Mouse (Mus musculus) megakaryocyte progenitor cell, adult 5-6 weeks (primary cell): Measurements from ENCODE around the gene Ip6k3. TPM values are rescaled to one million over a fixed set of nuclear protein-coding genes. Genes with fewer than 3 reads are reported as not detected.

Source experiments
- ATAC-seq: replicated peaks from 2 replicates; pipeline ENCODE4 v1.8.0; 2016; ENCODE audit warnings: mild to moderate bottlenecking, moderate TSS enrichment, inconsistent platforms; ENCODE audit not compliant: poor library complexity
- total RNA-seq, 2 experiments: library from RNA; stranded (forward) in 1 of 2; stranded (reverse) in 1 of 2; fragments of 157-497, 149-512 nt in 1 of 2; fragments of 200-1000 nt in 1 of 2; gene quantifications; 2 replicates each; pipeline versions ENCODE4 v1.2.3 to v1.2.4; 2015 to 2017

The Ip6k3 gene
- total RNA-seq, 2 experiments from 2014 or later: not detected

- ATAC-seq: 0 out of 2 replicates have a peak, but pooled peaks have one; percentile 26
These were observed 16.2 kb upstream of the Ip6k3 start for GRCm38 (mm10) chr17:27183667-27184292.

GRCm38 (mm10) chr17:27182401-27182800, 14.8 kb upstream of the Ip6k3 start:
- no peak for ATAC-seq

- no peak for ATAC-seq
These were observed 14.1 kb upstream of the Ip6k3 start for GRCm38 (mm10) chr17:27181666-27182065.

DNA sequence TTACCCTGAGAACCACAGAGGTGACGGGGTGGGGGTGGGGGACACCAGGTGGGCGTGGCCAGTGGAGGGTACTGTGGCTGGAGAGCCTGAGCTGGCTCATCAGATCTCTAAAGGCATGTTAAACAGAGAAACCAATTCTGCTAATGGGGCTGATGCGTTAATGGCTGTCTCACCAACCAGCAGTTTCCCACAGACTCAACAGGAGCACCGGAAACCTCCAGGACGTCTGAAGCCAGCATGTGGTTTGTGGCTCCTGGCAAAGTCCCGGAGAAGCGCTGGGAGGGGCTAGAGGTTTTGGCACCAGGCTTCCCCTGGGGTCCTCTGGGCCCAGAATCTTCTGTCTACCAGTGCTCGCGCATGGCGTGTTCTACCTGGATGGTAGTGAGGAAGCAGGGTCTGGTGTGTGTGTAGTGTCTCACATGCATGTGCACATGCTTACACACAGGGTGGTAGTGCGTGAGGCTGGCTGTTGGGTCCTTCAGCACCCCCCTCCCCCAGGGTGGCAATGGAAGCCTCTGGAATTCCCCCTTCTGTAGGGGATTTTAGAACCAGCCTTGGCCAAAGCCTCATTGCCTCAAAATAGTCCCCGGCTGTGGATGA, 12.2 kb upstream of the Ip6k3 start:
- peak; percentile 13; the same call in 1 of the 2 replicates for ATAC-seq

DNA sequence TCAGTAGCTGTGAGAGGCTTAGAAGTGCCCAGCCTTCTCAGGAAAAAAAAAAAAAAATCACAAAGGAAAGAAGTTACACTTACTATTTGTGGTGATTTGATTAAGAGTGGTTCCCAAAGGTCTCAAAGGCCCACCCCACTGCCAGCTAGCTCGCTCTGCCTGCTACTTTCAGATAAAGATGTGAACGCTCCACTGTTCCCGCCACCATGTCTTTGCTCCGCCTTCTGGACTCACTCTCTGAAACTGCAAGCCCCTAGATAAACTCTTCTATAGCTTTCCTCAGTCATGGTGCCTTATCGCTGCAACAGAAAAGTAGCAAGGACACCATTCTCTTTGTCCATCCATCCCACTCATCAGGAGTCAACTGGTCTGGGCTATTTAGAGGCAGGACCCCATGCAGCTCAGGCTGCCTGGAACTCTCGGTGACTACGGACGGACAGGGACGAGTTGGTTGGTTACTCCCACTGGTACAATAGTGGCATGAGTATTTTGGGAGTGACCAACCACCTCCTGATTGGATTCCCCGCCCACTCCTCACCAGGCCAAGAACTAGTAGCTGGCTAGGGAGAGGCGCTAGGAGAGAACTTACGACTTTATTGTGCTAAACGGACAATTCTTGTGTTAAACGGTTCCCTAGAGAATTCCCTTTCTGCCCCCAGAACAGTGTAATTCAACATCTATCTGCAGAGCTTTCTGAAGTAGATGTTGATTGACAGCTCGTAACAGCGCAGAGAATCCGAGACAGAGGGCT, 11.0 kb upstream of the Ip6k3 start:
- peak; percentile 61 for ATAC-seq

GRCm38 (mm10) chr17:27178019-27178418, 10.4 kb upstream of the Ip6k3 start:
- ATAC-seq: no peak

DNA sequence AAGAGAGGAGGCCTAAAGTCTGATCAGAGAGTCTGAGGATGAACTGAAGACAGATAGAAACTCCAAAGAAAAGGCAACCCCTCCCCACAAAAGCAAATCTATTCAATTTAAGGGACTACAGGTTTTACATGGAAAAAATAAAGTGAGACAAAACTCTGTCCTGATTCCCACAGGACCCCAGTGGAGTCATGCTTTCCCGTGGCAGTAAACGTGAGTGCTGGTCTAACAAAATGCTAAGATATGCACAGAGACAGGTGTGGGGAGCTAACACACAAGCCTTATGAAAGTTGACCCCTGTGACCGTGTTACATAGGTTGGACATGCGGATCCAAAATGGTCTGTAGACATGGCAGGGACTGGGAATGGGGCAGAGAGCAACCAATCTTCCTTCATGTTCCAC, 9.2 kb upstream of the Ip6k3 start:
- no peak for ATAC-seq

GRCm38 (mm10) chr17:27176287-27176686, 8.7 kb upstream of the Ip6k3 start:
- ATAC-seq: no peak

DNA sequence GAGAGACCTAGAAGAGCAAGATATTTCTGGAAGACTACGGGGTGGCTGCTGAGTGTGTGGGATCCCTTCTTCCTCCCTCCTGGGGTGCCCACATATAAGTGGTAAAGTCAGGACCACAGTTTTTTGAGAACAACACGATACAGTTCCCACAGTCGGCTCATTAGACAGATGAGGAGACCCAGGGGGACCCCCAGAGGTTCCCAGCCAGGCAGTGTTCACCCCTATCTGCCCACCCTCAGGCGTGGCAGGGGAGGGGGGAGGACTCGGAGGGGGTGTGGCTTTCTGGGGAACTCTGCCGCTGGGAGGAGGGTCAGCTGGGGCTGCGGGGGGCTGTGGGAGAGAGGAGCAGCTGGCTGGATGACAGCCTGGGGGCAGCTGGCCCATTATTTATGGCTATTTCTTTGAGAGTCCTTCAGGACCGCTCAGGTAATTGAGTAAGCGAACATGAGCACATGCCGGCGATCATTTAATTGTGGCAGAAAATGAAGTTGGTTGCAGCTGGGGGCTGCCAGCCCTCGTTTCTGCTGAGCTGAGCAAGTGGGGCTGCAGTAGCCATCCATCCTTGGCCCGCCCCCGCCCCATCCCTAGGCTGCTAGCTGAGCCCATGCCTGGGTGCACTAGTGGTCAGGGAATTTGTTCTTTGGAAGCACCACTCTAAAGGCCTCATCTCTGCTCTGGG, 7.7 kb upstream of the Ip6k3 start:
- no peak for ATAC-seq

GRCm38 (mm10) chr17:27173715-27174114, 6.1 kb upstream of the Ip6k3 start:
- ATAC-seq: peak; percentile 59

- no peak for ATAC-seq
These were observed 4.9 kb upstream of the Ip6k3 start for GRCm38 (mm10) chr17:27172459-27172858.

- no peak for ATAC-seq
These were observed 3.5 kb upstream of the Ip6k3 start for GRCm38 (mm10) chr17:27171121-27171520.

- ATAC-seq: peak; percentile 38; the same call in 1 of the 2 replicates
These were observed 2.5 kb upstream of the Ip6k3 start for GRCm38 (mm10) chr17:27169952-27170695.

GRCm38 (mm10) chr17:27168569-27168968, 974 bp upstream of the Ip6k3 start:
- no peak for ATAC-seq

DNA sequence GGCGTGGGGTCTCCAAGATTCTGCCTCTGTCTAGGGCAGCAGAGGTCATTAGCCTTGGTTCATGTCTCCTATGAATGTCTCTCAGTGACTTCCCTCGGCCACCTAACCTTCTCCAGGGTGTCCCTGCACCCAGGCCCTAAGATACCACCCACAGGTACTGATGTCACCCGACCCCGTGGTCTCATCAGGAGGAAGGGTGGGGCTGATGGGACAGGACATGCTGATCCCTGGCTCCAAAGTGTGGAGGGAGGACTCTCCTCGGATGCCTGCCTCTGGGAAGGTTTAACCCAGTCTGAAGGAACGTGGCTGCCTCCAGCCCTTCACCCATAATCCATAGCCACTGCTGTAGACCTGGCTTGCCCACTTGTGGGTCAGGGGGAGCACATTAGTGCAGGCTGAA, 694 bp downstream of the Ip6k3 start:
- no peak for ATAC-seq

GRCm38 (mm10) chr17:27165054-27165773, 2.4 kb downstream of the Ip6k3 start:
- 0 out of 2 replicates have a peak, but pooled peaks have one; percentile 39 for ATAC-seq

DNA sequence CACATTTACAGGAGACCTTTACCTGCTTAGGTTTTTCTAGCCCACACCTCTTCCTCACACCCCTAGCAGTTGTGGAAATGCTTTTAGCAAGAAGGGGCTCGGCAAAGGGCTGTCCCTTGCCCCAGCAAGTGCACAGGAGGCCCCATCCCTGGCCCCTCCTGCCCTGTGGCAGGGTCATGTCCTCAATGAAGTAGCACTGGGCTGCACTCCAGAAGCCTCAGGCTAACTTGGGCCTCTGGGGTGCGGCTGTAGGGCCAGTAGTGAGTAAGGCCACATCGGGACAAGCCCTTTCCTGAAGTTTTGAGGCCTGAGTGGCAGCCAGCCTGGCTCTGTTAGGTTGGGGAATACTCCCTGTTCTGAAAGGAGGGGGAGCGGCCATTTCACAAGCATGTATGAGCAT, 6.7 kb downstream of the Ip6k3 start:
- no peak for ATAC-seq

GRCm38 (mm10) chr17:27159169-27159568, 8.4 kb downstream of the Ip6k3 start:
- ATAC-seq: no peak

DNA sequence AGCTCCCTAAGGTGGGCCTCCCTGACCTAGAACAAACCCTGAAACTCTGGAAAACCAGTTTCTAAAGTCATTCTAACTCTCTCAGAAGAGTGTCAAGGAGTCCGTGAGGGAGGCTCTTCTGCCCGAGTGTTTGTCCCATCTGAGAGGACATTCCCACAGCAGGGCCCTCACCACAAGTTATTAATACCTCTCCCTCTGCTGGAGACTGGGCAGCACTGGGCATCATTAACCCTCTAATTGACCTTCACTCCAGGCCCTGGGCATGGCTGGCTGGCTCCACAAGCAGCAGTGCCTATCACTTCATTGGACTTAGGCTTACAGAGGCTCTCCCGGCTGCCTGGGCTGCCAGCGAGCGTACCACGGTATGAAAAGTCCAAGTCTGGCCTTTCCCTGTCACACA, 9.2 kb downstream of the Ip6k3 start:
- no peak for ATAC-seq

GRCm38 (mm10) chr17:27155752-27156151, 11.8 kb downstream of the Ip6k3 start:
- ATAC-seq: no peak
